Comparison of ENCODE assay signal across 9 mouse cellular contexts in genomic region chr16:90003556-90003955, GRCm38 (mm10).
"Had no signal": no experiment of that assay in that cellular context is flagged by ENCODE, and none has a peak within 500 bp of the region (broad histone marks: within the 10 kb centered on the region; RNA-seq: fewer than 3 reads in every experiment).

No protein-coding gene starts in this region.

- DNase-seq: kidney, adult 8-10 months; kidney, postnatal 10 days; kidney, postnatal 36 days; left cerebral cortex, postnatal 4 days; liver, postnatal 0 days; lung, embryonic 14.5 days; midbrain, embryonic 14.5 days; thymus, adult 18-20 months; thymus, postnatal 36 days had no signal
